Mouse (Mus musculus) B cell, adult (primary cell): Measurements from ENCODE around the gene Ccdc92. TPM values are rescaled to one million over a fixed set of nuclear protein-coding genes. Genes with fewer than 3 reads are reported as not detected.

Experiments
- total RNA-seq: library from RNA; stranded (reverse); gene quantifications from 4 replicates; pipeline ENCODE4 v1.2.4, GENCODE M21; 2023; ENCODE audit not compliant: inconsistent age

Gene Ccdc92
- total RNA-seq, result 1.3 to 2.2 TPM (median 1.9 TPM) in 4 replicates

DNA sequence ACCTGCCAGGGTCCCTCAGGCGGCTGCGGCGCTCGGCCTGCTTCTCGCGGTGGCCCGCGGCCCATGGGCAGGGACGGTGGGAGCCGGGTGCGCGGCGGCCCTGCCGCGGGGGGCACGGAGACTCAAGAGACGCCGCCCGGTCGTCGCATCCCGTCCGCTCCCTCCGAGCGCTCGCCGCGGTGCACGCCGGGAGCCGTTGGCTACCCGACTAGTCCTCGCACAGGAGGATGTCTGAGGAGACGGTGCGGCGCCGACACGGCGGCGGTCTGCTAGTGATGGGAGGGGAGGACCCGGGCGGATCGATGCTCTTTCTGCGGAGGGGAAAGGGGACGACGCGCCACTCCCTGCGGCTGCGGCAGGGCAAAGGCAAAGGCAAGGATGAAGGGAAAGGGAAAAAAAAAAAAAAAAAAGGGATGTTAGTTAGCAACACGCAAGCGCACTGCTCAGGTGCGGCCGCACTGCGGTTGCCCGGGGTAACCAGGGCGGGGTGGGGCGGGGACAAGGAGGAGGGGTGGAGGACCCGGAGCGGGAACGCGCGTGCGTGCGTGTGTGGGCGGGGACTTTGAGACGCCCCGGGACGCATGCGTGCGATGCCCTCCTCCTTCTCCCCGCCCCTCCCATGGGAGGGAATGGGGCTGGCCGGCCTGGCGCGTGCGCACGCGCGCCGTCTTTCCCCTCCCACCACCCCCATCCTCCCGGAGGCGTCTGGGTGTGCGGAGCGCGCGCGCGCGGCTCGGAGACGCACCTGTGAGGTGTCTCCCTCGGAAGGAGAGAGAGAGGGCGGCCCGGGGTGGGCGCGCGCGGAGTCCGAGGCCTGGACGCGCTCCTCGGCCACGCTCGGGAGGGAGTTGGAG is at the start of gene Ccdc92, which contains the start of gene Zfp664:
Gene Ccdc92 (minus strand): TSS at position 412 of the 854 bp plus-strand sequence.
Gene Zfp664 (plus strand): TSS at position 679 of the 854 bp plus-strand sequence.

Other genes with a start within 250 kb of the Ccdc92 start
- 50.5 to 59.9 TPM (median 51.4 TPM) in 4 replicates for gene Atp6v0a2, start 233.8 kb downstream of the Ccdc92 start, total RNA-seq
- gene Dnah10, start 137.3 kb downstream of the Ccdc92 start, total RNA-seq, result not detected in 4 replicates
- gene Zfp664, start 267 bp upstream of the Ccdc92 start, total RNA-seq, result 20.9 to 25.5 TPM (median 22.0 TPM) in 4 replicates
- gene Rflna, start 140.8 kb upstream of the Ccdc92 start, total RNA-seq, result not detected in 4 replicates